Mouse (Mus musculus) forebrain, postnatal 0 days (tissue): ENCODE results near the gene Clec2h. TPM values are rescaled to one million over a fixed set of nuclear protein-coding genes. Genes with fewer than 3 reads are reported as not detected.
A peak's percentile ranks its signal among the peaks of the same experiment; 100 is the strongest.
"Not testable (repeated sequence)": the region's sequence is repeated elsewhere in the genome, so short reads cannot be mapped to it uniquely, and the experiment has no call there.

Source experiments
- ATAC-seq: fragments of 200-750 bp; cut with Nextera tagmentation; 2 replicates; pipeline ENCODE4 v1.8.0; 2017; ENCODE audit warnings: mild to moderate bottlenecking, moderate library complexity
- DNase-seq: peaks from one replicate; pipeline ENCODE4 v3.0.0-alpha.2; 2015
- H3K27ac ChIP-seq: fragments of 300-500 bp; sonication (generic); 2 replicates; pipeline ENCODE4 v1.5.1; 2014; ENCODE audit warnings: low read depth, mild to moderate bottlenecking, antibody characterized with exemption, low read length, moderate library complexity, mixed read lengths
- H3K27me3 ChIP-seq: fragments of 300-500 bp; sonication (generic); 2 replicates; pipeline ENCODE4 v1.6.1; 2014; ENCODE audit warnings: mild to moderate bottlenecking, low read length, mixed read lengths; ENCODE audit not compliant: insufficient read depth
- H3K36me3 ChIP-seq: fragments of 300-500 bp; sonication (generic); 2 replicates; pipeline ENCODE4 v1.6.1; 2014; ENCODE audit warnings: mild to moderate bottlenecking, moderate library complexity; ENCODE audit not compliant: insufficient read depth
- H3K4me1 ChIP-seq: fragments of 300-500 bp; sonication (generic); 2 replicates; pipeline ENCODE4 v1.6.1; 2014; ENCODE audit warnings: antibody characterized with exemption; ENCODE audit not compliant: insufficient read depth
- H3K4me2 ChIP-seq: fragments of 300-500 bp; sonication (generic); 2 replicates; pipeline ENCODE4 v1.6.1; 2014; ENCODE audit warnings: low read depth, mild to moderate bottlenecking, moderate library complexity
- H3K4me3 ChIP-seq: fragments of 300-500 bp; sonication (generic); 2 replicates; pipeline ENCODE4 v1.5.1; 2014; ENCODE audit warnings: low read depth, low read length, mixed read lengths
- H3K9ac ChIP-seq: fragments of 300-500 bp; sonication (generic); 2 replicates; pipeline ENCODE4 v1.6.1; 2014; ENCODE audit warnings: mild to moderate bottlenecking
- H3K9me3 ChIP-seq: fragments of 300-500 bp; sonication (generic); 2 replicates; pipeline ENCODE4 v1.6.1; 2016; ENCODE audit warnings: low read length
- CTCF ChIP-seq: sonication (generic); IDR thresholded peaks from 2 replicates; pipeline ENCODE4 v1.5.1; 2016; ENCODE audit warnings: antibody characterized with exemption, control low read depth, low read depth
- WGBS: fragments of 180-500 bp; shearing (Covaris S2); extraction: QIAGEN DNeasy Blood & Tissue Kit; methylation state at CpG from one replicate; pipeline ENCODE4 v1.1.7; 2014; 5-methylcytosine and 5-hydroxymethylcytosine counted together
- polyA plus RNA-seq: library from polyadenylated mRNA; unstranded; fragments of >200 nt; fragmentation: Nextera tagmentation; extraction: Ambion mirVana; gene quantifications from 2 replicates; pipeline ENCODE4 v1.2.1, GENCODE M21; 2015
- total RNA-seq: library from RNA; depleted of rRNA; stranded (reverse); fragments of >200 nt; gene quantifications from 2 replicates; pipeline ENCODE4 v1.2.3, GENCODE M21; 2014; rRNA removed

The Clec2h gene
- total RNA-seq (not detected in 2 replicates), polyA plus RNA-seq (not detected in 2 replicates)

DNA sequence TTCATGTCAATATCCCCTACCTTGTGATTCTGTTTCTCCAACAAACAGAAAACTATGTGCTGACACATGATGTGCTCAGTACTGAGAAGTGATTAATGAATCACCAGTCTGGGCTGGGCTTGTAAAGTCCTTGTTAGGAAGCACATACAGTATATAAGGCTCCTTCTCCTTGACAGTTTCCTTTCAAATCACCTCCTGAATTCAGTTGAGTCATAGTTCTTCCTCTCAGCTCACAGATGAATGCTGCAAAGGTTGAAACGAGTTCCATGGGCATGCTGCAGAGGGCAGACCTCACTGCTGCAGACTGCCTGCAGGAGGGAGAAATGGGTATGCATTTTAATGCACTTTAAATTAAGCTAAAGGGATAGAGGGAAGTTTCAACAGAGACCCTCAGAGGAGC lies at the start of gene Clec2h:
Gene Clec2h (plus strand): TSS at position 180 of the 400 bp plus-strand sequence.
- Histone ChIP-seq H3K27me3 (no peaks in the 10 kb centered on the region), H3K4me1 (no peaks in the 10 kb centered on the region), H3K4me3 (no peak within 1 kb of the TSS), H3K9me3 (no peaks in the 10 kb centered on the region), H3K27ac (no peak within 1 kb of the TSS), H3K4me2 (no peak within 1 kb of the TSS), H3K9ac (no peak within 1 kb of the TSS), H3K36me3 (no peaks in the 10 kb centered on the region)
- peak; percentile 2 for DNase-seq
- 3% methylated on average over 1 of the region's 1 CpGs for WGBS
- peak; percentile 53 for ATAC-seq
- peak; percentile 25; the same call in 1 of the 2 replicates for TF ChIP-seq CTCF

DNA sequence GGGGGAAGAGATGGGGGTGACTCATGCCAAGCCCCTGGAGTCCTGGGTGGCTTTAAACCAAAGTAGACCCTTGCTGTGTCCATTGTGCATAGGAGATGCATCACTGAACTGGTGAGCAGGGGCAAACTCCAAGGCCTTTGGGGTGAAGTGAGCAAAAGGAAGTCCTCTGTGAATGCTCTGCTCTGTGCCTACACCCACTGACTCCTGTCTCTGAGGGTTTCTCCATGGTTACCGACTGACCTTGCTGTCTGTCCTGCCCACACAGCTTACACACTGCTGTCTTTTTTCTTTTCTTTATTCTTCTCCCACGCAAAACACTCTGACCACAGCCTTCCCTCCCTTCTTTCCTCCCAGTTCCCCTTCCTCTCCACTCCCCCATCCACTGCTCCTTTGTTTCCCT lies 39.5 kb upstream of the Clec2h start:
- no peaks in the 10 kb centered on the region for H3K27me3 ChIP-seq
- no peak overlapping the region for H3K9ac ChIP-seq
- no peaks in the 10 kb centered on the region for H3K36me3 ChIP-seq
- no peak for ATAC-seq
- no peak overlapping the region for H3K4me2 ChIP-seq
- no peaks in the 10 kb centered on the region for H3K9me3 ChIP-seq
- no peaks in the 10 kb centered on the region for H3K4me1 ChIP-seq
- TF ChIP-seq CTCF, result no peak
- no peak overlapping the region for H3K4me3 ChIP-seq
- 55% methylated on average over 2 of the region's 2 CpGs for whole genome bisulfite sequencing
- no peak overlapping the region for H3K27ac ChIP-seq
- no peak for DNase-seq

DNA sequence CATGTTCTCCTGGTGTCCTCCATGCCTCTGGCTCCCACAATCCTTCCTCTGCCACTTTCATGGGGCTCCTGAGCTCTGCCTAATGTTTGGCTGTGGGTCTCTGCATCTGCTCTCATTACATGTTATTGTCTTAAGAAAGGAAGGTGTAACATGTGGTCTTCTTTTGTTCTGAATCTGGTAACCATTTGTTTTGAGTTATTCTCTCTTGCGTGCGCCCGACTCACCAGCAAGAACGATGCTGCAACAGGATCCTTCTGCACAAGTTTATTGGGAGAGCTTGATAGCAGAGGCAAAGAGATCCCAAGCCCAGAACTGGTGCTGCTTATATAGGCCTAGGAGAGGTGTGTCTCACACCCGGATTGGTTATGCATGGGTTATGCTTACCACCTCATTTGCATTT lies 38.8 kb upstream of the Clec2h start, which contains the start of gene Klrb1a:
Gene Klrb1a (minus strand): TSS at position 101 of the 400 bp plus-strand sequence.
- H3K4me1 ChIP-seq, H3K9me3 ChIP-seq, ATAC-seq, H3K4me3 ChIP-seq, H3K36me3 ChIP-seq, H3K27me3 ChIP-seq, H3K4me2 ChIP-seq, H3K27ac ChIP-seq, H3K9ac ChIP-seq, DNase-seq: not testable (repeated sequence)
- 95% methylated on average over 5 of the region's 5 CpGs for WGBS

DNA sequence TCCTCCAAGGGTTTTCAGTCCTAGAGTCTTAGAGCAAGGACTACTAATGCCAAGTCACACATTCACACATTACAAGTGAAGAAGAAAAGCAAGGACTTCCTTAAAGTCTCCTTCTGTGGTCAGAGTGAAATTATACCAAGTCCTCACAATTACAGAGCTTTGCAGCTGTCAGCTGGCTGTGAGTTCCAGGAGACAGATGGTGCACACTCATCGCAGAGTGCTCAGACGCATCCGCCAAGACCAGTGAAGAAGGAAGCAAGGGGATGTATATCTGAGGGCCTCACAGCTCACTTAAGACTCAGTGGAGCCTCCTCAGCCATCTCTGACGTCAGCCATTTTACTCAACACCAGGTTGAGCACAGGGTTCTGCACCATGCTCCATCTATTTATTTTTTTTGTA lies 37.8 kb upstream of the Clec2h start:
- no peak for TF ChIP-seq CTCF
- ATAC-seq, result 0 out of 2 replicates have a peak, but pooled peaks have one; percentile 16
- DNase-seq, result no peak
- H3K4me3 ChIP-seq, result no peak overlapping the region
- 86% methylated on average over 4 of the region's 4 CpGs for WGBS
- no peak overlapping the region for H3K4me2 ChIP-seq
- no peaks in the 10 kb centered on the region for H3K9me3 ChIP-seq
- H3K9ac ChIP-seq, result no peak overlapping the region
- no peak overlapping the region for H3K27ac ChIP-seq
- no peaks in the 10 kb centered on the region for H3K36me3 ChIP-seq
- no peaks in the 10 kb centered on the region for H3K27me3 ChIP-seq
- H3K4me1 ChIP-seq, result no peaks in the 10 kb centered on the region

DNA sequence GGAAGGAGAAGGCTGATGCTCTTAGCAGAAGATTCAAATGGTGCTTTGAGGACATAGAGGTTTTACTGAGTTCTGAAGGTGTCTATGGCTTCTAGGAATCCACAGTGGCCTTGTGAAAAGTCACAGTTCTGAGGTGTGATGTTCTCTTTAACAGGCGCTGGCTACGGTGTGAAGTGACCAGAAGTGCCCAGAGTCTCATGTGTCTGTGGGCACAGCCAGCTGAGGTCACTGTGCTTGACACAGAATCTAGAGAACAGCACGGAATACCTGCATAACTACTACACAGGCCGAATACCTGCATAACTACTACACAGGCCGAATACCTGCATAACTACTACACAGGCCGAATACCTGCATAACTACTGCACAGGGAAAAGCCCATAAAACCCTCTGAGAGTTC lies 36.9 kb upstream of the Clec2h start:
- not testable (repeated sequence) for H3K4me3 ChIP-seq, H3K27ac ChIP-seq, H3K27me3 ChIP-seq, H3K9ac ChIP-seq, DNase-seq, H3K4me2 ChIP-seq, ATAC-seq, H3K9me3 ChIP-seq, H3K4me1 ChIP-seq, H3K36me3 ChIP-seq
- 93% methylated on average over 6 of the region's 6 CpGs for WGBS

DNA sequence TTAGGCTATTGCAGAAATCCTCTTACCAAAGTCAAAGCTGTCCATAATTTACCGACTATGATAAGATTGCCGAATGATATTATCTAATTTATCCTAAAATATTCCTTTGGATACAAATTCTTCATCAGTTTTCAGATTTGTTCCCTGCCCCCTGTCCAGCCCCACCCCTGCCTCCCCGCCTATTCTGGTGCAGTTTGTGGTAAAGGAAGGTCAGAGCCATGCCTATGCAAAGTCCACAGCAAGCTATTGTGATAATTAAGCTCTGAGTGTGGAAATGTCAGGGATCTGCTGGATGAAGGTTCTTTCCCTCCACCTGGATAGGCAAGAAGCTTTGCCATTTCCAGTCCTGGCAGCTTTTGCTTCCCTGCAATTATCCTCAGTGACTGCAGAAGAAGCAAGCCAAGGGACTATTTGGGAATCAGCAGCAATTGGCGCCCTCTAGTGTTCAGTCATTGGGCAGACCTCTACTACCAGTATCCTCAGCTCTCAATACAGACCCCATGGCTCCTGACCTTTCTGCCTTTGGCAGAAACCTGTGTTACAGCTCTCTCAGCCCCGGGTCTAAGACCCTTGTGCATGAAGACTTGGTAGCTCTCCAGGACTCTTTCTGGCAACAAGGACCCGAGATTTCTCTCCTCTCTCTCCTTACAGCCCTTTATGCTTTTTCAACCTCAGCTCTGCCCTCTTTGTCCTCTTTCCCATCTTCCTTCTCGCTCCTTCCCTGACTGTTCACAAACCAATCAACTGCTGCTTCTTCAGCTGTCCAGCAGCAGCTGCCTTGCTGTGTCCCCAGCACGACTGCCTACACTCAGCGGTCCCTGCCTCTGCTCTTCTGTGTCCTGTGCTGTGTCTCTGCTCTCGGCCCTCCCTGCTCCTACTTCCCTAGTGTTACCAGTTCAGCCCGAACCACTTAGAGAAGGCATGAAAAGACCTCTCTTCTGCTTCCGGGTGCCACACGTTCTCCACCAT lies 32.1 kb upstream of the Clec2h start:
- H3K9ac ChIP-seq, H3K4me2 ChIP-seq, H3K27me3 ChIP-seq, H3K9me3 ChIP-seq, H3K4me3 ChIP-seq, H3K36me3 ChIP-seq, H3K27ac ChIP-seq, H3K4me1 ChIP-seq: not testable (repeated sequence)
- peak; percentile 83 for DNase-seq
- 57% methylated on average over 12 of the region's 13 CpGs for WGBS
- ATAC-seq, result peak; percentile 98
- TF ChIP-seq CTCF, result peak; percentile 83

DNA sequence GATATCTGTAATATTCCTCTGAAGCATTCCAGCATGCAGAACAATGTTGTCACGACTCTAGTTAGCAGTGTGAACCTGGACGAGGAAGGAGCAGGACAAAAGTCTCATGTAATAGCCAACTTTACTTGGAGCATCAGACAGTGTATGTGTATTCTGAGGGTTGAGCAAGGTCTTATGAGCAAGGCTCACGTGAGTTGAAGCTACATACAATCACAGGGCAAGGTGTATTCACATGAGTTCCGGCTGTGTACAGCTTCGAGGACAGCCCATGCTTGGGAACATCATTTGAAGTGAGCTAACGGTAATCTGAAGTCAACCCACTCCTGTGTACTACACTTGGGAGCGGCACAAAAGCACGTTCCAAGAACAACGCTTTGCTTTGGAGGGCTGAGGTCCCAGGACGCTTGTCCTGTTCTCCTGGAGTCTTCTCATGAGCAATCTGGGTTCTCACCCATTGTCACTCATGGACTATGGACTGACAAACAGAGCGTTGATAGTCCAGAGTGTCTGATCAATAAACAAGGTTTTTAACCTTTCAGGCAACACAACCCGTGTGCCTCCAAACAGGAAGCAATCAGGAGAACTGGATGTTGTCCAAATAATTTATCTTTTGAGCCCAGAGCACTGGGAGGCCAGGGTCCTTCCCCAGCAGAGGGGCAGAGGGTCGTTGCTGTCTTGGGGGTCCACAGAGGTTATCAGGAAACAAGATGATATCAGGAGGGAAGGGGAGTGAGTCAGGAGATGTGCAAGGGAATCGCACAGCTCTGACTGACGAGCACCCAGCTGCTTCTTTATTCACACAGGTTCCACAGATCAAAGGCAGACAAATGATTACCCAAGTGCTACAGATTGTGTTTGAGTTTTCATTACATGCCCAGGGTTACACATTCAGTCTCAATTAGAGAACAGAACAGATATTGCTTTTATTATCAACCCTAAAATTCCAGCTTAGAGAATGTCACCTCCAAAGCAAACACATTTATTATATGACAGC lies 31.0 kb upstream of the Clec2h start:
- 77% methylated on average over 15 of the region's 15 CpGs for WGBS
- not testable (repeated sequence) for ATAC-seq

More for the DNA sequence above, 31.0 kb upstream of the Clec2h start:
- not testable (repeated sequence) for H3K4me2 ChIP-seq, H3K27ac ChIP-seq, DNase-seq, H3K36me3 ChIP-seq, H3K9ac ChIP-seq, H3K27me3 ChIP-seq, H3K9me3 ChIP-seq, H3K4me3 ChIP-seq, H3K4me1 ChIP-seq
